Mouse (Mus musculus): Measurements from ENCODE around the gene Plekhm2. TPM values are rescaled to one million over a fixed set of nuclear protein-coding genes. Genes with fewer than 3 reads are reported as not detected.

The Plekhm2 gene
- total RNA-seq, 2 experiments from 2014 or later = 81.2 to 81.3 TPM

DNA sequence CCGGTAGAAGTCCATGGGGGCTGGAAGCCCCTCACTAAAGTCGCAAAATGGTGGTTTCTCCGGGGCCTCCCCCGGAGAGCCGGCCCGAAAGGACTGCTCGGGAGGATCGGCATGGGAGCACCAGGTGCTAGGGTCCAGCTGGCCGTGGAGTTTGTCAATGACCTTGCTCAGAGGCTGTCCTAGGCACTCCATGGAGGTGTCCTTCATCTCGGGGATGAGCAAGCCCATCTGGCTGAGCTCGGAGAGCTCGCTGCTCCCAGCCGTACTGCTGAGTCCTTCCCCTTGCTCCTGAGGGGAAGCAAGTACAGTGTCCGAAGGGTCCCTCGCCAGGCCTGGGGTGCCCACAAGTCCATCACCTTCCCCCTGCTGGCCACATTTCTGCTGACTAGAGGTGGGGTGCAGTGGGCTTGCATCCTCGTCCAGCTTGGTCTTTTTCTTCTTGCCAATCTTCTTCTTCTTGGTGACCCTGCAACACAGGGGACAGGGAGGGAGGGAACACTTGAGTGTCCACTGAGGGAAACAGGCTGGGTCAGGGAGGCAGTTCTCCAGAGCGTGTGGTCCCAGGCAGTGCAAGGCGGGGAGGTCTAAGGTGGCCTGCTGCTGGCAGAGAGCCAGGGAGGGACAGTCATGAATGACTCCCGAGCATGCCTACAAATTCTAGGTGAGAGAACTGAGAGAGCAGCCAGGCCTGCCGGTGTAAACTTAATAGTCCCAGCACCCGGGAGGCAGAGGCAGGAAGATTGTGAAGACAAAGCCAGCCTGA lies 32.4 kb downstream of the Plekhm2 start:
- no peak for DNase-seq (ENCODE audit: low spot score in 2 of 2)

DNA sequence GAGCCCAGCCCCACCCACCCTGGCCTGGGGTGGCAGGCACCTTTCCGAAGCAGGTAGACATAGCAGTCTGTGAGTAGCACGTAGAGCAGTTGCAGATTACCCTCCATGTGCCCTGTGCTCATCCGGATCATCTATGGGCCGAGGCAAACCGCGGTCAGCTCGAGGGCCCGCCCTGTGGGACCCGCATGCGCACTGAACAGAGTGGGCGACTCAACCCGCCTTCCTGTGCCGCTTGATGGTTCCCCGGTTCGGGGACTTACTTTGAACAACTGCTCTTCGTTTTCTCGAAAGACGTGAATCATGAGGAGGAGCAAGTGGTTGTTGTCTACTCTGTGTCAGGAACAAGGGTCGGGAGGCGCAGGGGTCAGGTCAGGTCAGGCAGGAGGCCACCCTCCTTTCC lies 33.4 kb downstream of the Plekhm2 start:
- no peak for DNase-seq (ENCODE audit: low spot score in 2 of 2)

GRCm38 (mm10) chr4:141630021-141630420 lies 34.7 kb downstream of the Plekhm2 start:
- no peak for DNase-seq (ENCODE audit: low spot score in 2 of 2)

DNA sequence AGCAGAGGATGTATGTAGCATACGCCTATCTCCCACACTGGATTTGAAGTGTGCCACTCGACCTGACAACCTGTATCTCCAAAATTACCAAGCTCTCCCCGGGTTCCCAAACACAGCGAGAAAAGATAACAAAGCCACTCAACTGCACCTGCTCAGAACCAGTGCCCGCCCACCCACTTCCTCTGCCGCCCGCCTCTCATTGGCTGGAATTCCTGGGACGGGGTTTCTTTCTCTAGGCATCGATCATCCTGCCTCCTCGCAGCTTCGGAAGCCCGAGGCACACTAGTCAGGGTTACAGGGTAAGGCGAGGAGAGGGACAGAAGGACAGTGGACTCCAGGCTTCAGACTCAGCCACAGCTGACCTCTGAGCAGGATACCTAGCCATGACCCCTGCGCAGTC lies 36.0 kb downstream of the Plekhm2 start:
- DNase-seq (ENCODE audit: low spot score in 2 of 2) = no peak

DNA sequence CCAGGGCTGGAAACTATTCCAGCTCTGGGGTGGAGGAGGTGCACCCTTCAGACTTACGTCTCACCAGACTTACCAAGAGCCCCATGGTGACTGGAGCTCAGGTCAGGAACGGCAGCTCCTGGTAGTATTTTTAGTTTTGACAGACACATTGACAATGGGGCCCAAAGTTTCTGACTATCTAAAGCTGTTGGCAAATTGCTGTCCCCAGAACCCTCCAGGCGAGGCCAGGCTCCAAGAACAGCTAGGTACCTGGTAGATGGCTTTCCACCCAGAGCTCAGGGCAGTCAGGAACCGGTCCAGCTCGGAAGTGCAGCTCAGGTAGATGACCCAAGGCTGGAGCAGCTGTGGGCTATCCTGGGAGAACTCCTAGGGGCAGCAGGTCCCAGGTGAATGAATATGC lies 37.2 kb downstream of the Plekhm2 start:
- DNase-seq (ENCODE audit: low spot score in 2 of 2) = no peak

DNA sequence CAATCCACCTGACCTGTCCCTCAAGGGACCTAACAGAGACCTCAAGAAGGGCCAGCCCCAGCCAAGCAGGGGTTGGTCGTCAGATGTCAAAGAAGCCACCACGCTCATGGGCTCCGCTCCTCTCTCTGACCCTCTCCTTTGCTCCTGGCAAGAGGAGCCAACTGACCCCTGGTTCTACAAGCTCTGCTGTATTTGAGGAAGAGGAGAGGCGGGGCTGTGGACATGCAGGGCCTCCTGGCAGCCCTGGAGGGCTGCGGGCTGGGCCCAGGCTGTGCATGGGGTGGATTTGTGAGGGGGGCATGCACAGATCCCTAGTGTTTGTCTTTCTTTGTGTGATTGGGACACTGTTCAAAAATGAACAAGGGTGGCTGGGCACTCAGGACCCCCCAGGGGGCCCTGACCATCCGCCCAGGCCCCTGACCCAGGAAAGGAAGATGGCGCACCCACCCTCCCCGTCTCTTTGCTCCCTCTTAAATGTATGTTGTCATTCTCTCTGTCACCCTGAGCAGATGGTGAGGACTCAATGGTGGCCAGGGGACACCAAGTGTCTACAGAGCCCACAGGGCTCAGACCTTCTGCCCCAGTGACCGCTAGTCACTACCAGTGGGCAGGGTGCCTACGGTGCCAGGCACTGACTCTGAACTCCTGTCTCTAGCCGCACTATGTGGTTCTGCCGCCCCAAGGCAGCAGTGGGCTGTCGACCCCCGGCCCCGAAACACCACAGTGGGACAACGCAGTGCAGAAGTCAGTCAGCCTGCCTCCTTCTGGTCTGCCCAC lies 38.7 kb downstream of the Plekhm2 start:
- DNase-seq (ENCODE audit: low spot score in 2 of 2) = no peak

GRCm38 (mm10) chr4:141624983-141625773 lies 39.5 kb downstream of the Plekhm2 start:
- no peak for DNase-seq (ENCODE audit: low spot score in 2 of 2)

DNA sequence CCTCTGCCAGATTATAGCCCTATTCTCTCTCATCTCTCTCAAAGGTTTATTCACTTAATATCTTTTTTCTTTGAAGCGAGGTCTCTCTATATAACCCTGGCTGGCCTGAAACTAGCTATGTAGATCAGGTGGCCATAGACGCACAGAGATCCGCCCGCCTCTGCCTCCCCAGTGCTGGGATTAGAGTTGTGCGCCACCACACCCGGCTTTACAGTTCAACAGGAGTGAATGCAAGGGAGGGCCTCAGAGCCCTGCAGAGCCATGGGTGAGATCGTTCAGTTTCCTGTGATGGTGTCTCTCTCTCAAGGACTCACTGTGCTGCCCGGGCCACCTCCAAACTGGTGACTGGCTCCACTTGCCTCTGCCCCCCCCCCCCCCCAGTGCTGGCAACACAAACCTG lies 40.6 kb downstream of the Plekhm2 start:
- DNase-seq (ENCODE audit: low spot score in 2 of 2) = no peak

GRCm38 (mm10) chr4:141623666-141624065 lies 41.0 kb downstream of the Plekhm2 start, which contains the start of gene Slc25a34:
TSS of gene Slc25a34 (minus strand) at chr4:141623821.
- DNase-seq (ENCODE audit: low spot score in 2 of 2) = no peak

GRCm38 (mm10) chr4:141623037-141623436 lies 41.7 kb downstream of the Plekhm2 start:
- DNase-seq (ENCODE audit: low spot score in 2 of 2) = no peak

DNA sequence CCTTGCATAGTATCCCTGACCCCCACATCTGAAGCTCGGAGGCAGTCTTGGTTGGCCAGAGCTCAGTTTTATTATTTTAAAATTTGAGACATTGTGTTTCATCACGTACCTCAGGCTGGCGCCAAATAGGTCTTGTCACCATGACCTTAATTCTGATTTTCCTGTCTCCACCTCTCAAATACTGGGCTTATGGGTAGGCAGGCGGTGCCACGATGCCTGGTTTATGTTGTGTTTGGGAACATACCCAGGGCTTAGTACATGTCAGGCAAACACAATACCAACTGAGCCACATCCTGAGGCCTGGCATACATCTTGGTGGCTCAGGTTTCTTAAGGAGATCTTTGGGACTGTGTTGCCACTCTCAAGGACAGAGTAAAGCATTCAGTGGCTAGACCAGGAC lies 42.1 kb downstream of the Plekhm2 start:
- DNase-seq (ENCODE audit: low spot score in 2 of 2) = no peak

GRCm38 (mm10) chr4:141622091-141622490 lies 42.6 kb downstream of the Plekhm2 start:
- no peak for DNase-seq (ENCODE audit: low spot score in 2 of 2)

- no peak for DNase-seq (ENCODE audit: low spot score in 2 of 2)
Measured at GRCm38 (mm10) chr4:141621297-141621696, 43.4 kb downstream of the Plekhm2 start.

- no peak for DNase-seq (ENCODE audit: low spot score in 2 of 2)
Measured at GRCm38 (mm10) chr4:141619299-141619883, 45.3 kb downstream of the Plekhm2 start.

GRCm38 (mm10) chr4:141618565-141619243 lies 46.0 kb downstream of the Plekhm2 start, which contains the start of gene Tmem82:
TSS of gene Tmem82 (minus strand) at chr4:141618633.
- DNase-seq (ENCODE audit: low spot score in 2 of 2) = no peak

GRCm38 (mm10) chr4:141617863-141618564 lies 46.7 kb downstream of the Plekhm2 start:
- no peak for DNase-seq (ENCODE audit: low spot score in 2 of 2)

DNA sequence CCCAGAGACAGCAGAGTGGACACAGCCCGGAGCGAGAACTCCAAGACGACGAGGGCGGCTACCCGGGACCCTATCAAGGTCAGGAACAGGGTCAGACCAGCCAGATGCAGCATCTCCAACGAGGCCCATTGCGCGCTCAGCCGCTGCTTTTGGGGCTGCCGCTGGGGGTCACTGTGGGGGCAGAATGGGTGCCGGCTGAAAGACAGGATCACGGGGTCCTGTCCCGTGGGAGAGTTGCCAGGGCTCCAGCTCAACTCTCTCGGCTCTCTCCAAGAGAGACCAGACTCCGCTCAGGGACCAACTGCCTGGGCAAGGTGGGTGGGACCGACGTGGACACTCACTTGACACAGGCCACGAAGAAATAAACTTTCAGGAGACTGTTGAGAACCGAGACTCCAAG lies 47.4 kb downstream of the Plekhm2 start:
- DNase-seq (ENCODE audit: low spot score in 2 of 2) = peak in 1 of 2 experiments; percentile 60

- no peak for DNase-seq (ENCODE audit: low spot score in 2 of 2)
Measured at GRCm38 (mm10) chr4:141616811-141617210, 47.9 kb downstream of the Plekhm2 start.

GRCm38 (mm10) chr4:141614946-141615345 lies 49.8 kb downstream of the Plekhm2 start:
- DNase-seq (ENCODE audit: low spot score in 2 of 2) = no peak

DNA sequence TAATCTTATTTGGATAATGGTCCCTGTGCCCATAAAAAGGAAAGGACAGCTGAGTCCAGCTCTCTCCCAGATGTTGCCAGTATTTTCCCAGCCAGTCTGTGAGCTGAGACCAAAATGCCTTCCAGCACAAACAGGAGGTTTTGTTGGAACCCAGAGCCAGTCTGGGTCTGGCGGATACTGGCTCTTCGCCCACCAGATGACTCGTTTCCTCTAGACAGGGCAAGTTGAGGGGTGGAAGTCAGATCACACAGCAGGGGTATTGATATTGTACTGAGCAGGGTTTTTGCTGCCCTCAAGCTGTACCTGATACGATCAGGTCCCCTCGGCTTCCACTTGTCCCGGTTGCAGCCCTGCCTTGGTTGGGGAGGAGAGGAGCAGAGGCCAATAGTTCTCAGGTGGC lies 55.2 kb downstream of the Plekhm2 start:
- no peak for DNase-seq (ENCODE audit: low spot score in 2 of 2)
